Mouse (Mus musculus) kidney, adult 2 months (tissue): ENCODE results near the gene Grpel1. TPM values are rescaled to one million over a fixed set of nuclear protein-coding genes. Genes with fewer than 3 reads are reported as not detected.

Experiments used
- DNase-seq: peaks from one replicate; pipeline ENCODE4 v3.0.0; 2021
- H3K27ac ChIP-seq: fragments of 200-500 bp; 2 replicates; pipeline ENCODE4 v1.5.1; 2012; ENCODE audit warnings: low read depth, low read length, control low read depth, inconsistent platforms; ENCODE audit not compliant: insufficient read depth
- H3K27me3 ChIP-seq: fragments of 200-500 bp; replicated peaks from 2 replicates; pipeline ENCODE4 v1.6.1; 2012; ENCODE audit warnings: mild to moderate bottlenecking, moderate library complexity, low read length, inconsistent platforms; ENCODE audit not compliant: control insufficient read depth, insufficient read depth
- H3K36me3 ChIP-seq: fragments of 200-500 bp; 2 replicates; pipeline ENCODE4 v1.6.1; 2012; ENCODE audit warnings: mild to moderate bottlenecking, moderate library complexity, low read length, inconsistent platforms; ENCODE audit not compliant: control insufficient read depth, insufficient read depth
- H3K4me1 ChIP-seq: fragments of 200-500 bp; 2 replicates; pipeline ENCODE4 v1.6.1; 2011; ENCODE audit warnings: low read length; ENCODE audit not compliant: control insufficient read depth, insufficient read depth
- H3K4me3 ChIP-seq: fragments of 200-500 bp; 2 replicates; pipeline ENCODE4 v1.5.1; 2011; ENCODE audit warnings: mild to moderate bottlenecking, low read depth, low read length, control low read depth; ENCODE audit not compliant: insufficient read depth
- CTCF ChIP-seq: fragments of 200-500 bp; conservative IDR thresholded peaks from 2 replicates; pipeline ENCODE4 v1.5.1; 2011; ENCODE audit warnings: low read depth, mild to moderate bottlenecking, control low read depth, low read length, moderate library complexity, mixed read lengths; ENCODE audit not compliant: insufficient read depth, insufficient read length
- POLR2A ChIP-seq: fragments of 200-500 bp; IDR thresholded peaks from one replicate; pipeline ENCODE4 v1.6.1; 2011; ENCODE audit warnings: low read depth, low read length, control low read depth
- WGBS: fragments of 180-500 bp; shearing (Covaris S2); methylation state at CpG from one replicate; pipeline ENCODE4 v1.1.7; 2018; 5-methylcytosine and 5-hydroxymethylcytosine counted together
- polyA plus RNA-seq: library from polyadenylated mRNA; depleted of rRNA; stranded (reverse); fragments of >200 nt; gene quantifications from 2 replicates; pipeline ENCODE4 v1.2.3, GENCODE M21; 2012

The Grpel1 gene
- polyA plus RNA-seq, 1 experiment, result 38.4 TPM

GRCm38 (mm10) chr5:36461231-36461630, 3.6 kb upstream of the Grpel1 start:
- H3K4me1 ChIP-seq, result peaks cover 5% of the 10 kb centered on the region; the same call in 1 of the 2 replicates
- H3K27me3 ChIP-seq, result no peaks in the 10 kb centered on the region
- no peak overlapping the region for H3K27ac ChIP-seq
- DNase-seq, result no peak
- H3K4me3 ChIP-seq, result no peak overlapping the region
- no peaks in the 10 kb centered on the region for H3K36me3 ChIP-seq
- TF ChIP-seq CTCF, result no peak
- no peak for TF ChIP-seq POLR2A
- 64% methylated on average over 2 of the region's 2 CpGs for WGBS

GRCm38 (mm10) chr5:36462810-36463209, 2.0 kb upstream of the Grpel1 start:
- Histone ChIP-seq H3K4me1 (peaks cover 10% of the 10 kb centered on the region; the same call in 1 of the 2 replicates), H3K4me3 (no peak overlapping the region), H3K27ac (no peak overlapping the region), H3K36me3 (no peaks in the 10 kb centered on the region), H3K27me3 (no peaks in the 10 kb centered on the region)
- WGBS, result 10% methylated on average over 7 of the region's 7 CpGs
- TF ChIP-seq CTCF, result peak; percentile 91
- TF ChIP-seq POLR2A, result no peak
- DNase-seq, result peak; percentile 84

GRCm38 (mm10) chr5:36463391-36463790, 1.4 kb upstream of the Grpel1 start:
- no peak overlapping the region for H3K4me3 ChIP-seq
- 43% methylated on average over 5 of the region's 5 CpGs for WGBS

DNA sequence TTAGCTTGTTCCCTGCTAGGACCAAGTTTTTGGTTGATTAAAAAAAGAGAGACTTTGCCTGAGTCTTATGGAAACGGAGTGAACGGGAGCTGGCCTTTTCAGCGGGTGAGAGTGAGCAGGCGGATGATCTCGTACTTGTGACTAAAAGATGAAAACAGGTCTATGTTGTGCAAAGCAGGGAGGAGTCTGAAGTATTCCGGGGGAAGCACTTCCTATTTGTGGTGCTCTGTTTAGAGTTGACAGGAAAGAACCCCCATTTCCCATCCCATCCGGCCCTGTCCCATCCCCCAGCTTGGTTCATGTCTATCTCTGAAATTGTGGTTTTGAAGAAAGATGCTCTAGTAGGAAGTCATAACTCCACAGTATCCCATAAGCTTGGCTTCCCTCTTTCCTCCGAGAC, 1.1 kb downstream of the Grpel1 start:
- TF ChIP-seq POLR2A, result no peak
- no peak for TF ChIP-seq CTCF
- H3K4me3 ChIP-seq, result peak overlapping the region; percentile 89
- H3K4me1 ChIP-seq, result peaks cover 22% of the 10 kb centered on the region; the same call in 1 of the 2 replicates
- H3K27me3 ChIP-seq, result no peaks in the 10 kb centered on the region
- H3K36me3 ChIP-seq, result peaks cover 6% of the 10 kb centered on the region; the same call in 1 of the 2 replicates
- 6% methylated on average over 8 of the region's 8 CpGs for WGBS
- DNase-seq, result no peak
- H3K27ac ChIP-seq, result peak overlapping the region; percentile 70

More at GRCm38 (mm10) chr5:36463391-36463790, 1.4 kb upstream of the Grpel1 start:
- TF ChIP-seq CTCF, result no peak
- TF ChIP-seq POLR2A, result no peak
- H3K4me1 ChIP-seq, result peaks cover 10% of the 10 kb centered on the region; the same call in 1 of the 2 replicates
- H3K27ac ChIP-seq, result no peak overlapping the region
- no peaks in the 10 kb centered on the region for H3K27me3 ChIP-seq
- DNase-seq, result no peak
- no peaks in the 10 kb centered on the region for H3K36me3 ChIP-seq

DNA sequence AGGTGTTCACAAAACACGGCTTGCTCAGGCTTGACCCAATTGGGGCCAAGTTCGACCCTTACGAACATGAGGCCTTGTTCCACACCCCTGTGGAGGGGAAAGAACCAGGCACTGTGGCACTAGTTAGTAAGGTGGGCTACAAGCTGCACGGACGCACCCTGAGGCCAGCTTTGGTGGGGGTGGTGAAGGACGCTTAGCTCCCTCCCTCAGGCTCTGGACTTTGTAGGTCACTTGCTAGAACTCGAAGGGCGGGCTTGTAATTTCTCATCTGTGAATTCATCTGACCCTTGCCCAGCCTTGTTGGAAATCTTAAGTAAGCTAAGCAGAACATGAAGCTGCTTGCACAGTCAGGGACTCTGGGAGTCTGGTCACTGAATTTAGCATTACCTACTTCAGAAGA, 6.4 kb downstream of the Grpel1 start:
- no peak for TF ChIP-seq CTCF
- Histone ChIP-seq H3K4me3 (no peak overlapping the region), H3K36me3 (peaks cover 12% of the 10 kb centered on the region; the same call in 1 of the 2 replicates), H3K4me1 (peaks cover 40% of the 10 kb centered on the region), H3K27ac (peak overlapping the region; percentile 76), H3K27me3 (no peaks in the 10 kb centered on the region)
- peak; percentile 88 for DNase-seq
- WGBS, result 64% methylated on average over 8 of the region's 8 CpGs

DNA sequence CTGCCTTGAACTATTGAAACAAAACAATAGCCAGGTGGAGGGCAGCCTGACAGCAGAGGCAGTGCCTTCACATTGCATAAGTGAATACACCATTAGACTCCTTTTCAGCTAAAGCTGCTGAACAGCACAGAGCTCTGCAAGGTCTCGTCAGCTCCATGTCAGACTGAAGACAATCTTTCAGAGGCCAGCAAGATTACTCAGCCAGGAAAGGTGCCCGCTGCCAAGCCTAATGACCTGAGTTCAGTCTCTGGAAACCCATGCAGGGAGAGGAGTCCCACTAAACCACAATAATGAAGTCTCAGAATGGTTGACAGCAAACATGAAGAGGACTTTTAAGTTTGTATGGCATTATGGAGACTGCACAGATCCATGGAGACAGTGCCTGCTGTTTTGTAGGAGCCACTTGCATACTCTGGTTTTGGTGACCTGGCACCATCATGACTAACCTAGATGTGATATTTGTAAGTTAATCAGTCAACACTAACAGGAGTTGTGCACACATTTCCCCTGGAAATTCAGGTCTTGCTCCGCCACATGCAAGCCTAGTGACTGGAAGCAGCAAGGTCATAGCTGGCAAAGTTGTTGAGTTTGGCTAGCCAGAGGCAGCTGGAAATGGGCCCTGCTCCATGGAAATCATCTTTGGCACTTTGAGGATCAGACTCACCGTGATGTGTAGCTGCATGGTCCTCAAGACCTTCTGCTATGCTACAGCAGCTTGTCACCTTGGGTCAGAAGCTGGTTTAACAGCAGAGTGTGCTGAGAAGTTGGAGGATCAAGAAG, 8.3 kb downstream of the Grpel1 start:
- 0 out of 2 replicates have a peak overlapping the region, but pooled peaks have one; percentile 18 for H3K27ac ChIP-seq
- no peaks in the 10 kb centered on the region for H3K27me3 ChIP-seq
- H3K4me3 ChIP-seq, result no peak overlapping the region
- peak; percentile 58 for DNase-seq
- WGBS, result 44% methylated on average over 4 of the region's 4 CpGs
- no peak for TF ChIP-seq CTCF
- TF ChIP-seq POLR2A, result no peak
- H3K4me1 ChIP-seq, result peaks cover 34% of the 10 kb centered on the region
- H3K36me3 ChIP-seq, result peaks cover 12% of the 10 kb centered on the region; the same call in 1 of the 2 replicates

DNA sequence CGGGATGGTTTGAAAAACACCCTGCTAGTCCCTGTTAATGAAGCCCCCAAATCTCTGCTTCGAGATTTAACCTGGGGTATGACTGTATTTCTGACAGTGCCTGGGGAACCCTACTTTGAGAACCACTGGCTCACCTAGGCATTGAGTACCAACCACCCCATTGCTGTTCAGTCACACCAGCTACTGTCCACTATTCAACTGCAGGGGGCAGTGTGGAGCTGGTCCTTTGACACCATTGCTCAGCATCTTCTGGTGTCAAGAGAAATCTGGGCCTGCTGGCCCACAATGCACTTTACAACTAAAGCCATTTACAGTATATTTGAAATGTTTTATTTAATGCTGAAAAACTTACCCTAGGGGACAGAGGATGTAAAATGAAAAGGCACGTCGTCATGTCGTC, 9.5 kb downstream of the Grpel1 start:
- Histone ChIP-seq H3K4me1 (peaks cover 43% of the 10 kb centered on the region), H3K27me3 (no peaks in the 10 kb centered on the region), H3K36me3 (peaks cover 12% of the 10 kb centered on the region; the same call in 1 of the 2 replicates), H3K27ac (no peak overlapping the region), H3K4me3 (no peak overlapping the region)
- TF ChIP-seq POLR2A, result no peak
- peak; percentile 85 for TF ChIP-seq CTCF
- WGBS, result 84% methylated on average over 5 of the region's 5 CpGs
- DNase-seq, result peak; percentile 79
